Mouse (Mus musculus) small intestine, adult 2 months (tissue): ENCODE data around the gene Prokr2.

Source experiments
- CTCF ChIP-seq: fragments of 200-500 bp; IDR thresholded peaks from 2 replicates; pipeline ENCODE4 v1.5.1; 2012; ENCODE audit warnings: low read depth, mild to moderate bottlenecking, control low read depth, inconsistent platforms, low read length, moderate library complexity, mixed read lengths; ENCODE audit not compliant: insufficient replicate concordance, insufficient read length; ENCODE audit errors: extremely low read depth
- POLR2A ChIP-seq: fragments of 200-500 bp; IDR thresholded peaks from 2 replicates; pipeline ENCODE4 v1.6.1; 2012; ENCODE audit warnings: low read depth, mild to moderate bottlenecking, control low read depth, inconsistent platforms, low read length, moderate library complexity

DNA sequence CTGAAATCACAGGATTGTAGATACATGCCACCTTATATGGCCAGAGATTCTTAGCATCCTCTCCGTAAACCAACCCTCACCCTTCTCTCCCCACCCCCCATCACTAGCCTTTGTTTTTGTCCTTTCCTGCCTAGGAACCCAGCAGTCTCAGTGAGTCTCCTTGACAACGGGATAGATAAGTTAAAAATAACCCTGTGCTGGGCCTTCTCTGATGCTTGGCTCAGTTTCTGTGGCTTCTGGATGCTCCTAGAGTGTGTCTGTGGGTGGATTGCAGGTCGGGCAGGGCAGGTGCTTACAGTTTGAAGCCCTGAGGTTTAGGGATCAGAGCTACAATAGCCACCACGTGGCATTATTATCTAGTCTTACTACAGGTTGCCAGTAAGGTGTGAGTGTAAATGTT, 93.2 kb downstream of the Prokr2 start:
- TF ChIP-seq POLR2A (no peak), CTCF (no peak)
